Mouse (Mus musculus): ENCODE measurements around the gene Tnik. TPM values are rescaled to one million over a fixed set of nuclear protein-coding genes. Genes with fewer than 3 reads are reported as not detected.

The Tnik gene
- polyA plus RNA-seq (2014; fragmentation: Illumina TruSeq; extraction: RNeasy Lipid Tissue Mini Kit (QIAGEN cat#74804); ENCODE audit: low replicate concordance) = 50.2 TPM

GRCm38 (mm10) chr3:28263002-28263947 is at the start of gene Tnik:
Gene Tnik, plus strand, starts transcription at chr3:28263214.

GRCm38 (mm10) chr3:28697797-28698196 is 434.8 kb downstream of the Tnik start, which contains the start of gene Slc2a2:
Gene Slc2a2, plus strand, starts transcription at chr3:28697903.

